Mouse (Mus musculus): Measurements from ENCODE around the gene Lemd2.

Gene Lemd2

GRCm38 (mm10) chr17:27226701-27227100 lies 22.4 kb upstream of the Lemd2 start:
- DNase-seq = no peak

- DNase-seq = no peak
Measured at GRCm38 (mm10) chr17:27225801-27226200, 21.5 kb upstream of the Lemd2 start.

- DNase-seq = no peak
Measured at GRCm38 (mm10) chr17:27223821-27224220, 19.6 kb upstream of the Lemd2 start.

GRCm38 (mm10) chr17:27221562-27221961 lies 17.3 kb upstream of the Lemd2 start:
- no peak for DNase-seq

GRCm38 (mm10) chr17:27218916-27219315 lies 14.6 kb upstream of the Lemd2 start:
- DNase-seq = no peak

GRCm38 (mm10) chr17:27218364-27218763 lies 14.1 kb upstream of the Lemd2 start:
- no peak for DNase-seq

- DNase-seq = peak; percentile 17
Measured at GRCm38 (mm10) chr17:27212768-27213525, 8.7 kb upstream of the Lemd2 start.

DNA sequence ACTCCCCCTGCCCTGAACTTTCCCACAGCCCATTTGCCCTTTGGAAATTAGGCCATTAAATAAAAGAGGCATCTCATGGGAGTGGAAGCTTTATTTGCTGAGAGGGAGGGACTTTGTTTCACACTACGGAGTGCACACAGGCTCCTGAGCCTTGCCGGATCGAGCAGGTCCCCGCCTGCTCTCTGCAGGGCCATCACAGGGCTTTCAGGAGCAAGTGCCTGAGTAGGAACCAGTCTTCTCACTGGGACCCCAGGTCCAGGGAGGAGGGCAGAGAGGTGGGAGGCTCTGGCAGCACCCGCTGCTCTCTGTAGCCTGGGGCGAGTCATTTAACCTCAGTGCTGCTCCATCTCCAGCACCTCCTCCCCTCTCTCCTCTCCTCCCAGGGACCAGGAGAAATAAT lies 7.7 kb upstream of the Lemd2 start:
- no peak for DNase-seq

DNA sequence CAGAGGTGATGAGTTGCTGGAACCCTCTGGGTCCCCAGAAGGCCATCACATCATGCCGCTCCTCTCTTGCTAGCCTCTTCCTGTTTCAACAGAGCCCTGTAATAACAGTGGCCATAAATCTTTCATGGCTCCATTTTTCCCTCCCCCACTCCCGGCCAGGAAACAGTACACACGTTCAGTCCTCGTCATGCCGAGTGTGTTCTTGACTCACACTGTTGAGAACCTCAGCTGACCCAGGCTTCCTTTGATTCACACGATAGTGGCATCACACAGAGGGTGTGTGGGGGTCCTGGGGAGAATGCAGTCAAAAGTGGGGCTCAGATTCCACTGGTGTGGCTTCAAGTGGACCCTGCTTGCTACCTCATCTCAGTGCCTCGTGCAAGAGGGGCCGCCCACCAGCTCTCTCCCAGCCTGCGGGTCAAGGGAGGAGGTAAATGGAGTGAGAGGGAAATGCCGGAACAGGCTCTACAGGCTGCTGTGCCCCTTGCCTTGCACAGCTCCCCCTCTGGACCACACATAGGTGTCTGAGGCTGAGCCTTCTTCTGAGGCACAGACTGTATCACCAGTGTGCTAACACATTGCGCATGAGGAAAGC lies 2.9 kb upstream of the Lemd2 start:
- DNase-seq = no peak

GRCm38 (mm10) chr17:27203358-27204074 lies 753 bp downstream of the Lemd2 start:
- peak; percentile 37 for DNase-seq

- DNase-seq = no peak
Measured at GRCm38 (mm10) chr17:27202919-27203357, 1.3 kb downstream of the Lemd2 start.

GRCm38 (mm10) chr17:27201981-27202380 lies 2.3 kb downstream of the Lemd2 start:
- no peak for DNase-seq

DNA sequence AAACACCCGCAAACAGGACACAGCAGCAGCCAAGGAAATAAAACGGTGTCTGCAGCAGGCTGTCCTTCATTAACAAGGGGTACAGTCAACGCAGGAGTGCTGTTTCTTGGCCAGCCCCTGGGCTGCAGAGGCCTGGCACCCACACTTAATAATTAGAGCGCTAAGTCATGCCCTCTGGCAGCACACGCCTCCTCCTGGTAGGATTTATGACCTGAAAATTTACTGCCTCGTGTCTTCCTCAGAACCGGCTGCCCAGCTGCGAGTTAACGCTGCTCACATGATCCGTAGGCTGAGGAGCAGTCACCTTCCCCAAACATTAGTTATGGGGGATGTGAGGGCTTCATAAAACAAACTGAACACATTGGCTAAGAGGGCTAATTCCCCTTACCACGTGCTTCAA lies 3.5 kb downstream of the Lemd2 start:
- no peak for DNase-seq

DNA sequence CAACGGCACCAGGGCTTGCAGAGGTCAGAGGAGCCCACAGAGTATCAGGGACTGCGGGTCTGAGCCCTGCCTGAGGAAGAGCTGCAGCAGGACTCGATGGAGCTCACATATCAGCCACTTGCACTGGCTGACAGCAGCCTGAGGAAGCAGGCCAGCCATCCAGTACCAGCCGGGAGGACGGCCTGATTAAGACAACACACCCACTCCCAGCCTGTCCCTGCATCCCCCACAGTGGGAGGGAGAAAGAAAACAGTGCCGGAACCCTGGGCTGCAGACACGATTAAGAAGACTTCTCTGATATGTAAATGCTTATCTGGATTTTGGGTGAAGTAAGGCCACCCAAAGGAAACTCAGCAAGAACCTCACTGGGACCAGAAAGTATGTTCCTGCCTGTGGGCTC lies 4.4 kb downstream of the Lemd2 start:
- DNase-seq = no peak

DNA sequence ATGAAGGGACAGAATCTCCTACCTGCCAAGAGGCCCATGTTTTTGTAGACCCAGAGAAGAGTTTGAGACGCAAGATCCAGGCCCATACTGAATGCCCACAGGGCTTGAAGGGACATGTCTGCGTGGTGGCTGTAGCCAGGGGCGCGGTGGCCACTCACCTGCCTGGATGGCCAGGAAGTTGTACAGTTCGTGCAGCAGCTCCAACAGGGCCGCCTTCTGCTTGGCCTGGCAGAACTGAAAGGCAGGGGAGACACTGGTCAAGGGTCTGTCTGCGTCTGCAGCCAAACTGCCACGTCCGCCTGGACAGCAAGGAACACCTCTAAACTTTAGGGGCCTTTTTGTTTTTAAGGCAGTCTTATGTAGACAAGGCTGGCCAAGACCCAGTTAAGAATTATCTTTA lies 5.1 kb downstream of the Lemd2 start:
- DNase-seq = no peak

GRCm38 (mm10) chr17:27196206-27196605 lies 8.1 kb downstream of the Lemd2 start:
- DNase-seq = no peak

DNA sequence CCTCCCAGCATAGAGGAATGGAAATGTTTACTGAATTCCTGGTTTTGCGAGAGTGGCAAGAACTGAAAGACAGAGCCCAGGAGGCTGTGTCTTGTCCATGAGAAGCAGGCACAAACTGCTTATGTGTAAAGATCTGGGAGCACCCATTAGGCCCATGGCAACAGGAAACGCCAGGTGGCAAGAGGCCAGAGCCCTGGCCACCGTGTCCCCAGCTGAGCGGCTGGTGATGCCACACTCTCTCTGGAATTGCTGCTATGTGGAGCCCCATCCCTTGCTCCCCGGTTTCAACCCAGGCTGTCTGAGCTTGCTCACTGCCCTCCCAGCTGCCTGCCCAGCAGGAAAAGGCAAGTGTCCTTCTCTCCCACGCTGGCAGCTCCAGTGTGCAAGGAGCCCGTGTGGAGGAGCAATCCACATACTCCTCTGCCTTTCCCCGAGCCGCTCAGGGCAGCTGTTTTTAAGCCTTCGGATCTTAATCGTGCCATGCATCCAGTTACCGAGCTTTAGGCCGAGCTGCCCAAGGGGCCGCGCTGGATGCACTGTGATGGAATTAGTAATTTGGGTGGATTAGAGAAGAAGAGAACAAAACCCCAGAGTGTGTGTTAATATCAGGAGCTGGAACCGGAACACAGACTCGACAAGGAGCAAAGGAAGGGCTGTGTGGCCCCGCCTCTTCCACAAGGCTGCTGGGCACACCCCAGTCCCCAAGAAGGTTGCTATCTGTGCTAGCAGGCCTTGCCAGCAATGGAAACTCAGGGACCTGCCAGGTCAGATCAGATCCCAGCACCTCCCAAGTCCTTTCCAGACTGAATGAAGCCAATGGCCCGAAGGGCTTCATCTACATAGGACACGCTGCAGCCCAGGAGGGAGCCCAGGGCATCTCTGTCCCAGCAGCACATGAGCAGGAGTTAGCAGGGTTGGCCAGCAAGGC lies 9.7 kb downstream of the Lemd2 start:
- no peak for DNase-seq

DNA sequence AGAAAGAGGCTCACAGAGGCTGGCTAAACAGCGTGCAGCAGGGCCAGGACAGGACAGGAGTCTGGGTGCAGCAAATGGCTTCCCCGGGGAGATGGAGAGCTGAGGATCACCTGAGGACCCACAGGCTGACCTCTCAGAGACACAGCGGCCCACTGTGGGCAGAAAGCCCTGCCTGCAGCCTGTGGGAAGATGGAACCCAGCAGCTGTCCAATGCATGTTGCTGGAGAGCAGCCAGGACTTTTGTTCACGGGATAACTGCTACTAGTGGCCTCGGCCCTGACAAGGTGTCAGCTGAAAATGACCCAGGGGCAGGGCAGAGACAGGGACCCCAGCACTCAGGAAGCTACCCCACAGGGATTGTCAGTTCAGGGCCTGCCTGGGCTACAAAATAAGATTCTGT lies 12.5 kb downstream of the Lemd2 start:
- no peak for DNase-seq

- no peak for DNase-seq
Measured at GRCm38 (mm10) chr17:27191189-27191588, 13.1 kb downstream of the Lemd2 start.

GRCm38 (mm10) chr17:27189640-27190216 lies 14.5 kb downstream of the Lemd2 start:
- peak; percentile 68 for DNase-seq

- DNase-seq = no peak
Measured at GRCm38 (mm10) chr17:27188883-27189282, 15.4 kb downstream of the Lemd2 start.

DNA sequence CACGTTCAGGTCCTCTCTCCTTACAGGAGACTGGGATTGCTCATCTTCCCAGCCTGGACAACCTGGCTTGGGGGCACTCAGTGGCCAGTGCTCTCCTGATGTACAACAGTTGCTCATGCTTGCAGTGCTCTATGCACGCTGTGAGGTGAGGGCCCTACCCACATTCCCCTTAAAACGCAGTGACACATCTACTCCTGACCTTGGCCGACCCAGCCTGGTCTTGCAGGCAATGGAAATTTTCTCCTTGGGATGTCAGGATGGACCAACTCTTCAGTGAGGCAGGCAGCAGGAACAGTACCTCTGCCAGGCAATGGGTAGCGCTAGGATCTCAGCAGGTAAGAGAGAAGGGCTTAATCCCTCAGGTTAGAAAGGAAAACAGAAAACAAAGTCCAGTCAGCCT lies 17.2 kb downstream of the Lemd2 start:
- no peak for DNase-seq

- DNase-seq = no peak
Measured at GRCm38 (mm10) chr17:27186068-27186467, 18.2 kb downstream of the Lemd2 start.

Measured in thymus, postnatal 25 days (tissue).